ENCODE assay signal across 12 mouse cellular contexts in the genomic region with DNA sequence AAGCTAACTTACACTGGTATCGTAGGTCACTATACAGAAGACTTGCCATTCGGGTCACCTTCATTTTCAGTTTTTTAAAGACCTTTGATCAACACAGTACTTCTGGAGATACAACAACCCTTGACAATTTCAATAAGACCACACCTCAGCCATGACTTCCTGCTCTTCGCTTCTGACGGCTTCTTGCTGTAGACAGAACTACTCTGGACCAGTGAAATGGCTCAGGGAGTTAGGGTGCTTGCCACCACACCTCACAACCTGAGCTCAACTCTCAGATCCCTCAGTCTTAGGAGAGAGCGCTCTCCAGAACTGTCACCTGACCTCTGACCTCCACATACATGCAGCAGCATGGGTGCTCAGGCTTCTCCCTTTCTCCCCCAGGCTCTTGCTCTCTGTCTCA.
"Had no signal": no experiment of that assay in that cellular context is flagged by ENCODE, and none has a peak within 500 bp of the region (broad histone marks: within the 10 kb centered on the region; RNA-seq: fewer than 3 reads in every experiment).

No protein-coding gene starts in this region.

- H3K36me3 ChIP-seq: limb, embryonic 12.5 days; midbrain, embryonic 13.5 days; neural tube, embryonic 15.5 days had no signal

- H3K27ac ChIP-seq: limb, embryonic 12.5 days; liver, embryonic 14.5 days; midbrain, embryonic 13.5 days; neural tube, embryonic 15.5 days had no signal

- H3K27me3 ChIP-seq: limb, embryonic 12.5 days; midbrain, embryonic 13.5 days; neural tube, embryonic 15.5 days had no signal

- ATAC-seq: intestine, postnatal 0 days; lung, postnatal 0 days; midbrain, embryonic 13.5 days had no signal

- H3K4me3 ChIP-seq: limb, embryonic 12.5 days; midbrain, embryonic 13.5 days; neural tube, embryonic 15.5 days had no signal

- H3K4me2 ChIP-seq: limb, embryonic 12.5 days; midbrain, embryonic 13.5 days; neural tube, embryonic 15.5 days had no signal

- DNase-seq: kidney, adult 8-10 months; kidney, postnatal 25 days; layer of hippocampus, adult 9-11 months; liver; lung, adult 2 months; lung, postnatal 36 days had no signal

- H3K9ac ChIP-seq: limb, embryonic 12.5 days; liver, embryonic 14.5 days; midbrain, embryonic 13.5 days; neural tube, embryonic 15.5 days had no signal

- H3K9me3 ChIP-seq: limb, embryonic 12.5 days; midbrain, embryonic 13.5 days; neural tube, embryonic 15.5 days had no signal
